Mouse (Mus musculus): ENCODE measurements at regions not wholly inside any gene's neighbourhood (a gene's known extent, or its start where the extent isn't known, plus 50 kb on each side); places are given as distances from the start of the nearest gene placed in this dataset.
"Not testable (repeated sequence)": the region's sequence is repeated elsewhere in the genome, so short reads cannot be mapped to it uniquely, and the experiment has no call there.

DNA sequence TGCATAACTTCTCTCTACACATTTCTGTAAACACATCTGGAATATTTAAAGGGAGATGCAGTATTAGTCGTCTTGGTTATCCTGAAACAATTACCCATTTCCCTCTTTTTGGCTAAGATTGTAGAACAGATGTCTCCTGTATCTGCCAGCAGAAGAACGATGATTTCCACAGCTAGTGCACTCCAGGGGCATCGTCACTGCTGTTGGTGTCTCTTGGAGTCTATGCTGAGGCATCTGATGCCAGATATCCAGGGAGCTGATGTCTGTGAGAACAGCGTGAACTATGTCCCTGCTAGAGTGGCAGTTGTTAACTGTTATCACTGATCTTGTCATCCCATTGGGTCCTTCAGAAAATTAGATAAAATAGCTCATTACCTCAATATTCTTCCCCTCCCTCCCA, 536.2 kb downstream of the Trhde start:
- no peak for DNase-seq

DNA sequence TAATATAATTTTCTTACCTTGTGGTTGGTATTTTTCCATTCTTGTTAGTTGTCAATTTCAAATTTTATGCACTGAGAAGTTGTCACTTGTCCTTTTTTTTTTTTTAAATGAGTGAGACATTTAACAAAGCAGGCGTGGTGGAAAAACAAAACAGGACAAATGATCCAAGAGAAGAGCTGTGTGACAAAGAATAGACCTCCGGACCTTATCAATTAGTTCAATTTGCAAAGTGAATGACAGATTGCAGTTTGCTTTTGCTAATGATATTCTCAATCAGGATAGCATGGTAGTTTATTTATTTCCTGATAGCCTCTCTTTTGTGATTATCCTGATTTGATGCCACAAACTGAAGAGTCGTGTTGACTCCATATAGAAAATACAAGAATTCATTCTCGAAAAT, 560.5 kb downstream of the Trhde start:
- peak; percentile 64 for DNase-seq

DNA sequence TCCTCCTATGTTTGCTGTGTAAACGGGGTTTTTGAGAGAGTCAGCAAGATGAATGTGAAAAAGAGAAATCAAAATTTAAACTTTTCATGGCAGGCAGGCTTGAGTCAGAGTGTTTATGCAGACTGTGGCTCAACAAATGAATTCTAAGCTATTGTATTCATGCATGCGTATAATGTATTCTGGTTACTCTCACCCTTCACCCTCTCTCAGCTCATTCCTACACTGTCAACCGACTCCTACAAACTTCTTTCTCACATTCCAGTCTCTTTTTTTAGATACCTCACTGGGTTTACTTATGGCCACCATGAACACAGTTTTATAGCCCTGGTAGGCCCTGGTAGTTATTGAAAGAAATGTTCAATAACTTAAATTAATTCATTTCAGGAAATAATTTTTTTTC, 574.5 kb downstream of the Trhde start:
- no peak for DNase-seq

- no peak for DNase-seq
Observed at GRCm38 (mm10) chr10:114201583-114201982, 600.5 kb downstream of the Trhde start.

GRCm38 (mm10) chr10:114200939-114201338, 601.2 kb downstream of the Trhde start:
- DNase-seq: no peak

- no peak for DNase-seq
Observed at GRCm38 (mm10) chr10:114186287-114186686, 615.8 kb downstream of the Trhde start.

- not testable (repeated sequence) for DNase-seq
Observed at GRCm38 (mm10) chr10:114143345-114143744, 658.8 kb downstream of the Trhde start.

- DNase-seq: no peak
Observed at GRCm38 (mm10) chr10:114137924-114138323, 664.2 kb downstream of the Trhde start.

DNA sequence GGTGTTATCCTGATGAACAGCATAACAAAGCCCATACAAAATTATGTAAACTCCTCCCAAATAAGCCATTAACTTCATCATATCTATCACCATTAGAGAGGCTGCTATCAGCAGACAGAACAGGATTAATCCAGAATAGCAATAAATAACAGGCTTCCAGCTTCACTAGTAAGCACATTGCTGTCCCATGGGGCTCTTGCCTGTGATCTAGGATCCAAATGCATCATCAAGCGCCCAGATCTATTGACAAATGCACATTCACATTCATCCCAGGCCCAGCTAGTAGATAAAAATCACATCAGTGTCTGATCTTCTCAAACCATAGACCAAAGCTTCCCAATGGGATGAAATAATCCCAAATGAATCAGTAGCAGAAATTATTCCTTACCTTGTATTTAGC, 665.0 kb downstream of the Trhde start:
- DNase-seq: no peak
